Mouse (Mus musculus) brain, embryonic 14.5 days (tissue): ENCODE measurements around the gene Rnf11.

Source experiments
- CTCF ChIP-seq: fragments of 200-500 bp; IDR thresholded peaks from 2 replicates; pipeline ENCODE4 v1.5.1; 2012; ENCODE audit warnings: inconsistent platforms, mild to moderate bottlenecking, moderate library complexity, borderline replicate concordance; ENCODE audit not compliant: insufficient read depth, insufficient read length; ENCODE audit errors: extremely low read depth
- POLR2A ChIP-seq: fragments of 200-500 bp; IDR thresholded peaks from 2 replicates; pipeline ENCODE4 v1.6.1; 2012; ENCODE audit warnings: mild to moderate bottlenecking, inconsistent platforms, borderline replicate concordance; ENCODE audit not compliant: poor library complexity, insufficient read depth, insufficient read length, severe bottlenecking; ENCODE audit errors: extremely low read depth

DNA sequence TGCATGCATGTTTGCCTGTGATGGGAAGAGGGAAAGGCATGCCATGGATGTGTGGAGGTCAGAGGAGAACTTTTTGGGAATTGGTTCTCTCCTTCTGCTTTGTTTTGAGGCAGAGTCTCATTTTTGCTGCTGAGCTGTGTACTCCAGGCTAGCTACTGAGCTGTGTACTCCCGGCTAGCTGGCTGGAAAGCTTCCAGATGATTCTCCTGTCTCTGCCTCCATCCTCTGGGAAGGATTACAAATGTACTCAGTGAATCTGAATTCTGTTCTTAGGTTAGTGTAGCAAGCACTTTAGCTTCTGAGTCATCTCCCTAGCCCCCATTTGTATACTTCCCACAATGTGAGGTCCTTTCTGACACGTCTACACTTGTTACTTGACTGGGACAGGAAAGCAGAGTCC, 61.1 kb downstream of the Rnf11 start:
- TF ChIP-seq POLR2A, result no peak
- no peak for TF ChIP-seq CTCF
